Mouse (Mus musculus): ENCODE data around the gene Glrp1.

GRCm38 (mm10) chr1:88462484-88462883, 47.4 kb downstream of the Glrp1 start:
- no peak for TF ChIP-seq EP300 (IDR thresholded peaks at IDR 0.05; ENCODE audit: low read depth)
- TF ChIP-seq CTCF (IDR thresholded peaks at IDR 0.05; ENCODE audit: low read depth), result no peak

Data from heart, postnatal 0 days (tissue).